Comparison of ENCODE assay signal across 22 mouse cellular contexts in genomic region chr5:113175976-113176375, GRCm38 (mm10). TPM values are rescaled to one million over a fixed set of nuclear protein-coding genes. Genes with fewer than 3 reads are reported as not detected.
"Had no signal": no experiment of that assay in that cellular context is flagged by ENCODE, and none has a peak within 500 bp of the region (broad histone marks: within the 10 kb centered on the region; RNA-seq: fewer than 3 reads in every experiment).

No protein-coding gene starts in this region.

- H3K9ac ChIP-seq: lung, embryonic 15.5 days; midbrain, embryonic 13.5 days; midbrain, embryonic 15.5 days; neural tube, embryonic 13.5 days; neural tube, embryonic 15.5 days had no signal

- H3K9me3 ChIP-seq: lung, embryonic 15.5 days; megakaryocyte, embryonic 14.5 days; midbrain, embryonic 13.5 days; midbrain, embryonic 15.5 days; neural tube, embryonic 15.5 days had no signal

- H3K36me3 ChIP-seq: lung, embryonic 15.5 days; midbrain, embryonic 13.5 days; midbrain, embryonic 15.5 days; neural tube, embryonic 13.5 days; neural tube, embryonic 15.5 days had no signal

- H3K4me3 ChIP-seq: lung, embryonic 15.5 days; megakaryocyte, embryonic 14.5 days; midbrain, embryonic 13.5 days; midbrain, embryonic 15.5 days; myocyte; neural tube, embryonic 13.5 days; neural tube, embryonic 15.5 days had no signal

- ATAC-seq: lung, postnatal 0 days; midbrain, embryonic 13.5 days; midbrain, embryonic 15.5 days had no signal

- H3K4me2 ChIP-seq: lung, embryonic 15.5 days; midbrain, embryonic 11.5 days; midbrain, embryonic 13.5 days; midbrain, embryonic 15.5 days; neural tube, embryonic 13.5 days; neural tube, embryonic 15.5 days had no signal

- H3K27ac ChIP-seq: lung, embryonic 15.5 days; macrophage; midbrain, embryonic 13.5 days; midbrain, embryonic 15.5 days; neural tube, embryonic 13.5 days; neural tube, embryonic 15.5 days had no signal

- DNase-seq: lung, adult 2 months; right cerebral cortex, adult 18-20 months; right cerebral cortex, postnatal 25 days; right cerebral cortex, postnatal 4 days; spleen, adult 18-20 months; thymus, adult 2 months; thymus, postnatal 25 days had no signal

- H3K27me3 ChIP-seq: lung, embryonic 15.5 days; midbrain, embryonic 13.5 days; midbrain, embryonic 15.5 days; neural tube, embryonic 13.5 days; neural tube, embryonic 15.5 days had no signal

RNA-seq across cellular contexts. Expression of gene Tmem211, which starts 50.7 kb away (rescaled TPM):
- total RNA-seq: megakaryocyte progenitor cell, adult 5-6 weeks had no signal
- polyA plus RNA-seq: lung, embryonic 15.5 days; lung, postnatal 0 days; macrophage; midbrain, embryonic 13.5 days; myocyte; neural tube, embryonic 11.5 days; neural tube, embryonic 15.5 days; small intestine, adult 2 months; stomach, embryonic 14.5 days; testis, adult 2 months; thymus, adult 2 months had no signal
